ENCODE assay signal across 9 mouse cellular contexts in genomic region chr3:30765311-30766027, GRCm38 (mm10). TPM values are rescaled to one million over a fixed set of nuclear protein-coding genes. Genes with fewer than 3 reads are reported as not detected.
DNase-seq lines count a peak whose midpoint lies in the region; ATAC-seq lines count a peak whose summit lies in the region.
"Had no signal": no experiment of that assay in that cellular context is flagged by ENCODE, and none has a peak within 500 bp of the region (broad histone marks: within the 10 kb centered on the region; RNA-seq: fewer than 3 reads in every experiment).

No protein-coding gene starts in this region.

- H3K27me3 ChIP-seq in limb, embryonic 13.5 days = no peaks in the 10 kb centered on the region
- no peaks in the 10 kb centered on the region for H3K27me3 ChIP-seq in limb, embryonic 10.5 days (ENCODE audit: low read depth, poor library complexity, severe bottlenecking)
- H3K27me3 ChIP-seq in heart, embryonic 16.5 days (ENCODE audit: control insufficient read depth, insufficient read depth, low read length) = no peaks in the 10 kb centered on the region

- no peaks in the 10 kb centered on the region for H3K36me3 ChIP-seq in limb, embryonic 13.5 days
- H3K36me3 ChIP-seq in limb, embryonic 10.5 days = no peaks in the 10 kb centered on the region
- no peaks in the 10 kb centered on the region for H3K36me3 ChIP-seq in heart, embryonic 16.5 days (ENCODE audit: control insufficient read depth, insufficient read depth)

- 0 out of 2 replicates have a peak, but pooled peaks have one; percentile 71 for ATAC-seq in limb, embryonic 13.5 days (ENCODE audit: low FRiP score, low read depth)
- peak; percentile 85 for ATAC-seq in heart, embryonic 16.5 days (replicated peaks; ENCODE audit: extremely low read depth, insufficient read depth, low FRiP score)
- ATAC-seq in cerebellum, adult (ENCODE audit: insufficient number of reproducible peaks, low FRiP score, low TSS enrichment) = no peak

- no peaks in the 10 kb centered on the region for H3K4me1 ChIP-seq in limb, embryonic 13.5 days
- no peaks in the 10 kb centered on the region for H3K4me1 ChIP-seq in limb, embryonic 10.5 days
- peaks cover 9% of the 10 kb centered on the region for H3K4me1 ChIP-seq in heart, embryonic 16.5 days (ENCODE audit: control insufficient read depth, insufficient read depth, low read length)

- WGBS in limb, embryonic 13.5 days = 62% methylated on average over 10 of the region's 10 CpGs
- WGBS in limb, embryonic 10.5 days = 76% methylated on average over 10 of the region's 10 CpGs
- 45% methylated on average over 10 of the region's 10 CpGs for whole genome bisulfite sequencing in heart, embryonic 16.5 days

- no peak overlapping the region for H3K4me3 ChIP-seq in limb, embryonic 13.5 days
- H3K4me3 ChIP-seq in limb, embryonic 10.5 days = no peak overlapping the region
- no peak overlapping the region for H3K4me3 ChIP-seq in heart, embryonic 16.5 days (ENCODE audit: low read length)

- no peak for DNase-seq in limb, embryonic 10.5 days (ENCODE audit: low spot score)
- DNase-seq in lung, postnatal 36 days = peak; percentile 28
- peak; percentile 46 for DNase-seq in thymus, postnatal 4 days
- DNase-seq in left cerebral cortex, adult 11 months (ENCODE audit: low spot score) = no peak
- no peak for DNase-seq in cerebellum, adult 18-20 months

- H3K4me2 ChIP-seq in limb, embryonic 13.5 days (replicated peaks) = no peak overlapping the region
- H3K4me2 ChIP-seq in heart, embryonic 16.5 days (ENCODE audit: low read depth, low read length) = peak overlapping the region; percentile 40

- no peak overlapping the region for H3K27ac ChIP-seq in limb, embryonic 13.5 days
- H3K27ac ChIP-seq in limb, embryonic 10.5 days = no peak overlapping the region
- H3K27ac ChIP-seq in heart, embryonic 16.5 days (ENCODE audit: low read length) = no peak overlapping the region

- no peak overlapping the region for H3K9ac ChIP-seq in limb, embryonic 13.5 days
- no peak overlapping the region for H3K9ac ChIP-seq in heart, embryonic 16.5 days (ENCODE audit: low read length)

- no peaks in the 10 kb centered on the region for H3K9me3 ChIP-seq in limb, embryonic 13.5 days
- no peaks in the 10 kb centered on the region for H3K9me3 ChIP-seq in limb, embryonic 10.5 days (replicated peaks)
- H3K9me3 ChIP-seq in heart, embryonic 16.5 days (replicated peaks; ENCODE audit: control insufficient read depth, low read length) = no peaks in the 10 kb centered on the region

RNA-seq across cellular contexts. Expression of gene Samd7, which starts 19.4 kb away (rescaled TPM):
- polyA plus RNA-seq in limb, embryonic 13.5 days (2015; fragmentation: Nextera tagmentation; extraction: Ambion mirVana) = not detected in 2 replicates
- polyA plus RNA-seq in limb, embryonic 10.5 days (2016; fragmentation: Nextera tagmentation; extraction: Ambion mirVana) = not detected in 2 replicates
- not detected in 2 replicates for polyA plus RNA-seq in heart, embryonic 16.5 days (2015; fragmentation: Nextera tagmentation; extraction: Ambion mirVana)
- polyA plus RNA-seq: liver, adult 2 months had no signal

RNA-seq across cellular contexts. Expression of gene Sec62, which starts 27.2 kb away (rescaled TPM):
- polyA plus RNA-seq in limb, embryonic 13.5 days (2015; fragmentation: Nextera tagmentation; extraction: Ambion mirVana) = 97.3 and 103 TPM in 2 replicates
- polyA plus RNA-seq in limb, embryonic 10.5 days (2016; fragmentation: Nextera tagmentation; extraction: Ambion mirVana) = 39.1 and 47.0 TPM in 2 replicates
- 38.9 and 45.8 TPM in 2 replicates for polyA plus RNA-seq in heart, embryonic 16.5 days (2015; fragmentation: Nextera tagmentation; extraction: Ambion mirVana)

Comparison
In these comparisons a context has a peak if more than half of its experiments do, and no peak if none do; other contexts are left out.
1. DNase-seq: peak in lung, postnatal 36 days (single experiment) and thymus, postnatal 4 days (single experiment); none in limb, embryonic 10.5 days (single experiment), left cerebral cortex, adult 11 months (single experiment) and cerebellum, adult 18-20 months (0 of 2).